Mouse (Mus musculus) heart, postnatal 4 days (tissue): Measurements from ENCODE around the gene Aebp2. TPM values are rescaled to one million over a fixed set of nuclear protein-coding genes. Genes with fewer than 3 reads are reported as not detected.
"Not testable (repeated sequence)": the region's sequence is repeated elsewhere in the genome, so short reads cannot be mapped to it uniquely, and the experiment has no call there.

Experiments used
- DNase-seq: peaks from one replicate; pipeline ENCODE4 v3.0.0; 2021
- total RNA-seq, 2 experiments: library from RNA; stranded (reverse); gene quantifications; 2 replicates each; pipeline ENCODE4 v1.2.3; 2021

Aebp2 gene
- total RNA-seq = 10 to 100 TPM; 49.0 to 49.1 TPM

GRCm38 (mm10) chr6:140622391-140623225 is at the start of gene Aebp2:
Gene Aebp2 (plus strand): TSS chr6:140622663.
- no peak for DNase-seq

GRCm38 (mm10) chr6:140574943-140575342 is 47.5 kb upstream of the Aebp2 start:
- no peak for DNase-seq

- DNase-seq = no peak
These were observed 46.3 kb upstream of the Aebp2 start for GRCm38 (mm10) chr6:140576133-140576532.

GRCm38 (mm10) chr6:140576961-140577821 is 45.3 kb upstream of the Aebp2 start:
- peak; percentile 45 for DNase-seq

- DNase-seq = no peak
These were observed 44.7 kb upstream of the Aebp2 start for GRCm38 (mm10) chr6:140577822-140578170.

GRCm38 (mm10) chr6:140578985-140579384 is 43.5 kb upstream of the Aebp2 start:
- not testable (repeated sequence) for DNase-seq

- DNase-seq = no peak
These were observed 42.3 kb upstream of the Aebp2 start for GRCm38 (mm10) chr6:140580170-140580569.

GRCm38 (mm10) chr6:140586714-140587259 is 35.7 kb upstream of the Aebp2 start:
- no peak for DNase-seq

GRCm38 (mm10) chr6:140591331-140591730 is 31.1 kb upstream of the Aebp2 start:
- DNase-seq = no peak

GRCm38 (mm10) chr6:140592713-140593112 is 29.8 kb upstream of the Aebp2 start:
- no peak for DNase-seq

- DNase-seq = peak; percentile 27
These were observed 28.9 kb upstream of the Aebp2 start for GRCm38 (mm10) chr6:140593420-140594170.

GRCm38 (mm10) chr6:140595551-140595950 is 26.9 kb upstream of the Aebp2 start:
- DNase-seq = not testable (repeated sequence)

GRCm38 (mm10) chr6:140597381-140598329 is 24.8 kb upstream of the Aebp2 start:
- no peak for DNase-seq

GRCm38 (mm10) chr6:140598516-140598915 is 23.9 kb upstream of the Aebp2 start:
- no peak for DNase-seq

- DNase-seq = no peak
These were observed 23.1 kb upstream of the Aebp2 start for GRCm38 (mm10) chr6:140599337-140599736.

- not testable (repeated sequence) for DNase-seq
These were observed 21.8 kb upstream of the Aebp2 start for GRCm38 (mm10) chr6:140600671-140601070.

- no peak for DNase-seq
These were observed 21.3 kb upstream of the Aebp2 start for GRCm38 (mm10) chr6:140601175-140601574.

- no peak for DNase-seq
These were observed 19.1 kb upstream of the Aebp2 start for GRCm38 (mm10) chr6:140603228-140603944.

- DNase-seq = not testable (repeated sequence)
These were observed 17.3 kb upstream of the Aebp2 start for GRCm38 (mm10) chr6:140605173-140605572.

GRCm38 (mm10) chr6:140605732-140606131 is 16.7 kb upstream of the Aebp2 start:
- no peak for DNase-seq
